Mouse (Mus musculus): ENCODE measurements around the gene Ascc1.

DNA sequence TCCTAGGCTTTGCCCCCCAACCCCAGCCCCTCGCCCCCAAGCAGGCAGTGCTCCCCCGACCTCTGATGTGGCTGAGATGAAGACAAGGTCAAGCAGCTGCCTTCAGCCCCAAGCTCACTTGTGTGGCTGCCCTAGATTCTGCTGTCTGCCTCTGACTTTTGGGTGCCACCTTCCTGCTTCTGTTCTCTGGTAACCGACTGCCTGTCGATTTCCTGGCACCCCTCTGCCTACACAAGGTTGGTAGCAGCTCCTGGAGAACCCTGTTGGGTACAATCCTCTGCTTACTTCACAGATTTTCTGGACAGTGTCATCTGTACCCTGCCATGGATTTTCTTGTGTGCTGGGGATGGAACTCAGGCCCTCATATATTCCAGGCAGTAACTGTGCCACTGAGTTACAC, 21.3 kb upstream of the Ascc1 start:
- TF ChIP-seq POLR2A (IDR thresholded peaks at IDR 0.05; ENCODE audit: borderline replicate concordance, insufficient read depth, low read length) = no peak
- no peak for TF ChIP-seq CTCF (IDR thresholded peaks at IDR 0.05; ENCODE audit: borderline replicate concordance, insufficient read depth, low read depth, low read length)
